Mouse (Mus musculus) v-Abl transformed pro-B cells (cell line): ENCODE data around the gene Afmid.

Experiments used
- in situ Hi-C, 2 experiments: fragments of 400-800 bp; cut with MboI; formaldehyde crosslinking; loops; one replicate each; pipeline ENCODE4 v1.15.1; 2025; ENCODE audit not compliant: unreplicated experiment in 2 of 2

Gene Afmid

GRCm38 (mm10) chr11:117822728-117823241 lies 2.9 kb upstream of the Afmid start:
- in situ Hi-C loops = loop anchor here (5.0 kb wide), 5 partner anchors 35 to 440 kb away; no protein-coding TSS in a partner anchor

DNA sequence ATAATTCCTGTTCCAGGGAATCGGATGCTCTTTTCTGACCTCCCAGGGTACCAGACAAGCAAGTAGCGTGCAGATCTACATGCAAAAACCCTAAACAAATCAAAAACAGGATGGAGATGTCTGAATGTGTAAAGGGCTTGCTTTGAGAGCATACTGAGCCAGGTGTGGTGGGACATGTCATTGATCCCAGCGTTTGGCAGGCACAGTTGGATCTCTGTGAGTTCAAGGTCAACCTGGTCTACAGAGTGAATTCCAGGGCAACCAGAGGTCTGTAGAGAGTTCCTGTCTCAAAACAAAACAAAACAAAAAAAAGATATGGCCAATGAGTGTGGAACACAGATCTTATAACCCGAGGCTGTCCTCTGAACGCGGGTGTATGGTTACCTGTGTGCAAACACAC lies 2.3 kb upstream of the Afmid start:
- in situ Hi-C loops = loop anchor here (5.0 kb wide), 5 partner anchors 36 to 441 kb away; no protein-coding TSS in a partner anchor

GRCm38 (mm10) chr11:117824060-117824969 lies 1.4 kb upstream of the Afmid start:
- in situ Hi-C loops = loop anchor here (5.0 kb wide), 5 partner anchors 37 to 442 kb away; no protein-coding TSS in a partner anchor

- in situ Hi-C loops = loop anchor here in 1 of 2 experiments (25.0 kb wide), 2 partner anchors 739 to 964 kb away; partner anchors contain the start of genes Mfsd11 and Srsf2
Observed at GRCm38 (mm10) chr11:117826164-117826563, 440 bp downstream of the Afmid start.

DNA sequence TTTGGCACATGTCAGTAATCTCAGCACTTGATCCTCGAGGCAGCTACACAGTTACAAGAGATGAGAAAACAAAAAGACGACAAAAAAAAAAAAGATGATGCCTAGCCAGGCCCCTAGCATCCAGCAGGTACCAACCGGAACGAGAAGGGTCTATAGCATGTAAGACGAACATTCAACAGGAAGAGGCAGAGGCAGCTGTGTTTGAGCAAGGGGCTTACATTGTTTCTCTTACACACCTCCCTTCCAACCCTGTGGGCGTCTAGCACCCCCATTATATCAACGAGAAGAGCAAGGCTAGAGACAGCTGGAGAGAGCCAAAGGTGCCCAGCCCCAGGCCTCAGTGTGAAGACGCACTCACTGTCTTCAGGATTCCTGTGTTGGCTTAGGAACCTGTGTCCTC lies 1.2 kb downstream of the Afmid start:
- in situ Hi-C loops = loop anchor here in 1 of 2 experiments (25.0 kb wide), 2 partner anchors 740 to 965 kb away; partner anchors contain the start of genes Mfsd11 and Srsf2

GRCm38 (mm10) chr11:117827386-117827785 lies 1.7 kb downstream of the Afmid start:
- in situ Hi-C loops = loop anchor here in 1 of 2 experiments (25.0 kb wide), 2 partner anchors 740 to 965 kb away; partner anchors contain the start of genes Mfsd11 and Srsf2

GRCm38 (mm10) chr11:117828149-117828887 lies 2.6 kb downstream of the Afmid start:
- in situ Hi-C loops = loop anchor here in 1 of 2 experiments (25.0 kb wide), 2 partner anchors 741 to 966 kb away; partner anchors contain the start of genes Mfsd11 and Srsf2

DNA sequence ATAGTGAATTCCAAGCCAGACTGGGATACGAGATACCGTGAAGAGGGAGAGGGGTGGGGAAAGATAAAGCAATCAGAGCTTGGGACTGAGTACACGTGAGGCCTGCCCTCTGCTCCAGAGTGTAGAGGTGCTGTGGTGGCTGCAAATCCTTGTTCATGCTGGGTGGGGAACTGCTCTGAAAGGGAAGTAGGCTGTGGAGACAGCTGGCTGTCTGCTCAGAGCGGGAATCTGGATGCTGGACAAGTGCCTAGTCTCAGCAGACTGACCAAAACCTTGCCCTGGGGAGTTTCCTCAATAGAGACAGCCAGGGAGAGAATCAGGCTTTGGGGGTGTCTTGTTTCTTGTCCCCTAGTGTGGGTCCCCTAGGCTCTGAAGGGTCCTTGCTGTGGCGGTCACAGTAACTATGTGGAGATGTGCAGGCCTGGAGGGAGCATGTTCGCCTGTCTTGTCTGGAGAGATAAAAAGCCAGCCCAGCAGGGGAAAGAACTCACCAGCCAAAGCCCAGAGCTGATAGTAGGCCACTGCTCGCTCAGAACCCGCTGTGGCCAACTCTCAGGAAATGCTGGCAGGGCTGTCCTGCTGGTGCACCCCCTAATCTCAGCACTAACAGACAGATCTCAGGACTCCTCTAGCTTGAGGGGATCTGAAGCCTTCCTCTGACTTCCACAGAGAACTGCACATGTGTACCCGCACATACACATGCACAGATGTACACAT lies 3.3 kb downstream of the Afmid start:
- in situ Hi-C loops = loop anchor here in 1 of 2 experiments (25.0 kb wide), 2 partner anchors 742 to 967 kb away; partner anchors contain the start of genes Mfsd11 and Srsf2

DNA sequence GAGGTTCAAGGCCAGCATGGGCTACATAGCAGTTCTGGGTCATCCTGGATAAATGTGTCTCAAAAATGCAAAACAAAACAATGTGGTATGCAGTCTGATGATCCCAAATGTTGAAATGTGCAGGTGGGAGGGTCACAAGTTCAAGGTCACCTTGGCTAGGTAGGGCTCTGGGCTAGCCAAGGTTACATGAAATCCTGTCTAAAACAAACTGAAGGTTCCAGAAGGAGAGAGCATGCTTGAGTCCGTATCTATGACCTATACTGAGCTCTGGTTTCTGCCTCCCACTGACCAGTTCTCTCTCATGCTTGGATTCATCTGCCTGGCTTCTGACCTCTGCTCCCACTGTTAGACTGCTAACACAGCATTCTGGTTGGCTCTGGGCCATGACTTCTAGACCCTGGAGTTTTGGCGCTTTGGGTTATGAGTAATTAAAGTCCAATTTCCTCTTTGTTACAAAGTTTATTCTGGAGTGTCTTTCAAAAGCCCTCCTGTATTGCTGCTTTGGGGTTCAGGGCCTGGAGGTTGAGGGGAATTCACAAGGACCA lies 4.0 kb downstream of the Afmid start:
- in situ Hi-C loops = loop anchor here in 1 of 2 experiments (25.0 kb wide), 2 partner anchors 742 to 967 kb away; partner anchors contain the start of genes Mfsd11 and Srsf2

DNA sequence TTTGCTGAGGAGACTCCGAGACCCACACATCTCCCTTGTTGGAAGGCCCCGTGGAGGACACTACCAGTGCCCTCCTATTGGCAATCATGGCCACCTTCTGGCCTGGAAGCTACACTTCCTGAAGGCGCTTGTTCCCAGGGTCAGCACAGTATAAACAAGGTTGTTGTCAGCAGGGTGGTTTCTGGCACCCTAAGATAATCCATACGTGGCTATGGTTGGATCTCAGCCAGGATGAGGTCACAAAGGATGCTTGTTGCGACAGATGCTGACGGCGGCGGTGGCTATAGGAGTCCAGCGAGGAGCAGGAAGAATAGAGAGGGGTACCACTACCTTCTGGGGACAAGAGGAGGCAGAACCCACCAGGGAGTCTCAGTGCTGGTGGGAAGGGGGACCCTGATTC lies 4.7 kb downstream of the Afmid start:
- in situ Hi-C loops = loop anchor here in 1 of 2 experiments (25.0 kb wide), 2 partner anchors 743 to 968 kb away; partner anchors contain the start of genes Mfsd11 and Srsf2

- in situ Hi-C loops = loop anchor here in 1 of 2 experiments (25.0 kb wide), 2 partner anchors 745 to 970 kb away; partner anchors contain the start of genes Mfsd11 and Srsf2
Observed at GRCm38 (mm10) chr11:117832086-117832969, 6.6 kb downstream of the Afmid start.

DNA sequence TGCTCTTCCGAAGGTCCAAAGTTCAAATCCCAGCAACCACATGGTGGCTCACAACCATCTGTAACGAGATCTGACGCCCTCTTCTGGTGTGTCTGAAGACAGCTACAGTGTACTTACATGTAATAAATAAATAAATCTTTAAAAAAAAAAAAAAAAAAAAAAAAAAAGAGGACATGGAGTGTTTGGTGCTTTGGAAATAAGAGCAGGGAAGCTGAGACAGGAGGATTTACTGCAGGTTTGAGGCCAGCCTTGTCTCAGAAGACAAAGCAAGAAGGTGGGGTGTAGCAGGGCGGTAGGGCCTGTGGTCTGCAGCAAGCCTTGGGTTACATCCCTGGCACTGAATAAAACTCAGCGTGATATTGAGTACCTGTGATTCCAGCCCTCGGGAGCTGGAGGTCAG lies 7.8 kb downstream of the Afmid start:
- in situ Hi-C loops = loop anchor here in 1 of 2 experiments (25.0 kb wide), 2 partner anchors 746 to 971 kb away; partner anchors contain the start of genes Mfsd11 and Srsf2

GRCm38 (mm10) chr11:117834086-117834485 lies 8.4 kb downstream of the Afmid start:
- in situ Hi-C loops = loop anchor here in 1 of 2 experiments (25.0 kb wide), 2 partner anchors 747 to 972 kb away; partner anchors contain the start of genes Mfsd11 and Srsf2

- in situ Hi-C loops = loop anchor here in 1 of 2 experiments (25.0 kb wide), 2 partner anchors 749 to 974 kb away; partner anchors contain the start of genes Mfsd11 and Srsf2
Observed at GRCm38 (mm10) chr11:117836306-117836705, 10.6 kb downstream of the Afmid start.

GRCm38 (mm10) chr11:117838572-117838971 lies 12.8 kb downstream of the Afmid start:
- in situ Hi-C loops = loop anchor here in 1 of 2 experiments (25.0 kb wide), 2 partner anchors 751 to 976 kb away; partner anchors contain the start of genes Mfsd11 and Srsf2

GRCm38 (mm10) chr11:117839021-117839420 lies 13.3 kb downstream of the Afmid start:
- in situ Hi-C loops = loop anchor here in 1 of 2 experiments (25.0 kb wide), 2 partner anchors 752 to 977 kb away; partner anchors contain the start of genes Mfsd11 and Srsf2

GRCm38 (mm10) chr11:117840910-117841309 lies 15.2 kb downstream of the Afmid start:
- in situ Hi-C loops = loop anchor here in 1 of 2 experiments (25.0 kb wide), 2 partner anchors 754 to 979 kb away; partner anchors contain the start of genes Mfsd11 and Srsf2
